Mouse (Mus musculus) brain, embryonic 14.5 days (tissue): Measurements from ENCODE around the gene Lrrk1.

Experiments
- CTCF ChIP-seq: fragments of 200-500 bp; IDR thresholded peaks from 2 replicates; pipeline ENCODE4 v1.5.1; 2012; ENCODE audit warnings: inconsistent platforms, mild to moderate bottlenecking, moderate library complexity, borderline replicate concordance; ENCODE audit not compliant: insufficient read depth, insufficient read length; ENCODE audit errors: extremely low read depth
- POLR2A ChIP-seq: fragments of 200-500 bp; IDR thresholded peaks from 2 replicates; pipeline ENCODE4 v1.6.1; 2012; ENCODE audit warnings: mild to moderate bottlenecking, inconsistent platforms, borderline replicate concordance; ENCODE audit not compliant: poor library complexity, insufficient read depth, insufficient read length, severe bottlenecking; ENCODE audit errors: extremely low read depth

DNA sequence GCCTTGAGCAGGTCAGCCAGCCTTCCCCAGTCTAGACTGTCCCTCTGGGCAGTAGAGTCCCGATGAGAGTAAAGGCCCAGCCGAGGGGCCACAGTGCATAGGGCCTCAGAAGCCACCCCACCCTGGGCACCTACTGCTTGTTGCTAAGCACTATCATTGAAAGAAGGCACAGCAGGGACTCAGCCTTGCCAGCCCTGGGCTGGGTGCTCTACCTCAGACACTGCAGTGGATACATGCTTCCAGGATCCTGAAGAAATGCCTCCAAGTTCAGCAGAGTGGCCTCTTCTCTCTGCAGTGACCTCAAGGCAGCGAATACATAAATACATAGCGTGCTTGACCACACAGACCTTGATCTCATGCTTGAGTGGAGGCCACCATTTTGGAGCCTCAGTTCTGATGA lies 156.3 kb downstream of the Lrrk1 start:
- TF ChIP-seq CTCF (no peak), POLR2A (no peak)
